Mouse (Mus musculus) CH12.LX (cell line): ENCODE measurements around the gene Tiam1. TPM values are rescaled to one million over a fixed set of nuclear protein-coding genes. Genes with fewer than 3 reads are reported as not detected.

Experiments used
- DNase-seq: peaks from one replicate; pipeline ENCODE4 v3.0.0-alpha.2; 2013; ENCODE audit errors: extremely low read depth
- H3K27ac ChIP-seq: 2 replicates; pipeline ENCODE4 v1.5.1; 2012; ENCODE audit warnings: low read depth, mild to moderate bottlenecking, control low read depth, moderate library complexity; ENCODE audit not compliant: insufficient read depth
- H3K27me3 ChIP-seq: replicated peaks from 2 replicates; pipeline ENCODE3; 2012; ENCODE audit warnings: inconsistent platforms
- H3K36me3 ChIP-seq, 2 experiments: replicated peaks in 1 of 2; 2 replicates each; pipeline versions ENCODE3 to v1.6.1; 2012; ENCODE audit warnings: inconsistent platforms in 1 of 2, low read length in 1 of 2, mild to moderate bottlenecking in 1 of 2, mixed read lengths in 1 of 2, moderate library complexity in 1 of 2; ENCODE audit not compliant: control insufficient read depth in 1 of 2, insufficient read depth in 1 of 2
- H3K4me1 ChIP-seq, 2 experiments: 2 replicates each; pipeline ENCODE4 v1.6.1; 2012; ENCODE audit warnings: inconsistent platforms in 1 of 2, moderate library complexity in 1 of 2; ENCODE audit not compliant: insufficient read depth in 2 of 2, control insufficient read depth in 1 of 2
- H3K4me2 ChIP-seq: 2 replicates; pipeline ENCODE4 v1.6.1; 2012; ENCODE audit warnings: low read depth, mild to moderate bottlenecking, control low read depth; ENCODE audit not compliant: poor library complexity, insufficient read depth, severe bottlenecking
- H3K4me3 ChIP-seq, 3 experiments: fragments of 150-350 bp in 1 of 3; sonication (generic) in 1 of 3; replicated peaks in 1 of 3; 2 replicates each; pipeline versions ENCODE3 to v1.5.1; 2011 to 2012; ENCODE audit warnings: low read depth in 2 of 3, low read length in 2 of 3, mild to moderate bottlenecking in 2 of 3, moderate library complexity in 2 of 3, control low read depth in 1 of 3, improper control_type of control experiment in 1 of 3, inconsistent platforms in 1 of 3, mixed read lengths in 1 of 3; ENCODE audit not compliant: poor library complexity in 1 of 3
- H3K79me2 ChIP-seq: replicated peaks from 2 replicates; pipeline ENCODE4 v1.6.1; 2012; ENCODE audit warnings: mild to moderate bottlenecking, moderate library complexity; ENCODE audit not compliant: control insufficient read depth, poor library complexity, insufficient read depth, severe bottlenecking; ENCODE audit errors: extremely low read depth
- H3K9ac ChIP-seq: 2 replicates; pipeline ENCODE4 v1.6.1; 2012; ENCODE audit warnings: low read depth, mild to moderate bottlenecking, control low read depth, moderate library complexity; ENCODE audit not compliant: insufficient read depth
- H3K9me3 ChIP-seq: replicated peaks from 2 replicates; pipeline ENCODE3; 2012; ENCODE audit warnings: low read length, inconsistent platforms, mixed read lengths
- E2F4 ChIP-seq: IDR thresholded peaks from 2 replicates; pipeline ENCODE4 v1.6.1; 2011; ENCODE audit warnings: low read depth, low read length, improper control_type of control experiment; ENCODE audit not compliant: insufficient replicate concordance
- GABPA ChIP-seq: IDR thresholded peaks from 2 replicates; pipeline ENCODE4 v1.6.1; 2012; ENCODE audit warnings: low read depth, low read length, improper control_type of control experiment, inconsistent platforms; ENCODE audit not compliant: insufficient replicate concordance
- HCFC1 ChIP-seq: IDR thresholded peaks from 2 replicates; pipeline ENCODE4 v1.6.1; 2012; ENCODE audit warnings: low read depth, mild to moderate bottlenecking, inconsistent platforms, low read length, improper control_type of control experiment
- KAT2A ChIP-seq: IDR thresholded peaks from 2 replicates; pipeline ENCODE4 v1.6.1; 2012; ENCODE audit warnings: low read length, improper control_type of control experiment, inconsistent platforms; ENCODE audit not compliant: insufficient replicate concordance
- MAX ChIP-seq: IDR thresholded peaks from 2 replicates; pipeline ENCODE4 v1.6.1; 2011; ENCODE audit warnings: low read length, improper control_type of control experiment
- MEF2A ChIP-seq: IDR thresholded peaks from 2 replicates; pipeline ENCODE4 v1.6.1; 2014; ENCODE audit warnings: low read depth, mild to moderate bottlenecking, inconsistent platforms, low read length, improper control_type of control experiment, borderline replicate concordance
- NELFE ChIP-seq: IDR thresholded peaks from 2 replicates; pipeline ENCODE4 v1.6.1; 2011; ENCODE audit warnings: low read depth, low read length, improper control_type of control experiment
- NRF1 ChIP-seq: IDR thresholded peaks from 2 replicates; pipeline ENCODE4 v1.6.1; 2014; ENCODE audit warnings: low read depth, mild to moderate bottlenecking, inconsistent platforms, low read length, improper control_type of control experiment, moderate library complexity
- PAX5 ChIP-seq: IDR thresholded peaks from 2 replicates; pipeline ENCODE4 v1.6.1; 2012; ENCODE audit warnings: low read length, inconsistent platforms, mixed read lengths
- POLR2A ChIP-seq: IDR thresholded peaks from 2 replicates; pipeline ENCODE4 v1.6.1; 2011; ENCODE audit warnings: low read depth, mild to moderate bottlenecking, improper control_type of control experiment, low read length
- POLR2AphosphoS2 ChIP-seq: IDR thresholded peaks from 2 replicates; pipeline ENCODE4 v1.6.1; 2011; ENCODE audit warnings: low read depth, low read length, improper control_type of control experiment
- RAD21 ChIP-seq: IDR thresholded peaks from 2 replicates; pipeline ENCODE4 v1.6.1; 2011; ENCODE audit warnings: low read depth, mild to moderate bottlenecking, low read length, improper control_type of control experiment, moderate library complexity
- RCOR1 ChIP-seq: conservative IDR thresholded peaks from 2 replicates; pipeline ENCODE4 v1.6.1; 2012; ENCODE audit warnings: low read depth, mild to moderate bottlenecking, inconsistent platforms, low read length, improper control_type of control experiment
- SIN3A ChIP-seq: IDR thresholded peaks from 2 replicates; pipeline ENCODE4 v1.6.1; 2012; ENCODE audit warnings: low read length, improper control_type of control experiment, inconsistent platforms
- SMC3 ChIP-seq: IDR thresholded peaks from 2 replicates; pipeline ENCODE4 v1.6.1; 2011; ENCODE audit warnings: low read depth, low read length, improper control_type of control experiment
- TBP ChIP-seq: conservative IDR thresholded peaks from 2 replicates; pipeline ENCODE4 v1.6.1; 2011; ENCODE audit warnings: low read depth, low read length, improper control_type of control experiment
- USF2 ChIP-seq: conservative IDR thresholded peaks from 2 replicates; pipeline ENCODE4 v1.6.1; 2011; ENCODE audit warnings: low read depth, low read length, improper control_type of control experiment
- ZC3H11A ChIP-seq: IDR thresholded peaks from 2 replicates; pipeline ENCODE4 v1.6.1; 2012; ENCODE audit warnings: low read depth, mild to moderate bottlenecking, inconsistent platforms, low read length, improper control_type of control experiment
- dilution Hi-C: fragments of 300-500 bp; cut with MboI; formaldehyde crosslinking; loops from 2 replicates; pipeline ENCODE4 v1.14.3; 2020; ENCODE audit warnings: low sequenced_read_pairs; ENCODE audit not compliant: extremely low pct_unique_long_range_greater_than_20kb, extremely low pct_ligation_motif_present
- in situ Hi-C: fragments of 300-500 bp; cut with MboI; formaldehyde crosslinking; loops from 3 replicates; pipeline ENCODE4 v1.14.3; 2019; ENCODE audit warnings: low sequenced_read_pairs, low pct_ligation_motif_present, low pct_unique_long_range_greater_than_20kb, mixed read lengths
- polyA plus RNA-seq: library from polyadenylated mRNA; unstranded; fragments of >175 nt; gene quantifications from 2 replicates; pipeline ENCODE4 v1.2.1, GENCODE M21; 2012; ENCODE audit warnings: low read depth; ENCODE audit not compliant: insufficient read length
- total RNA-seq, 2 experiments: library from RNA; depleted of rRNA; stranded (reverse); fragments of 300-350 nt in 1 of 2; fragments of >200 nt in 1 of 2; gene quantifications; 2 replicates each; pipeline ENCODE4 v1.2.3; 2012 to 2014

The Tiam1 gene
- total and polyA plus RNA-seq, 3 experiments: 0.03 to 0.40 (median 0.04) TPM

DNA sequence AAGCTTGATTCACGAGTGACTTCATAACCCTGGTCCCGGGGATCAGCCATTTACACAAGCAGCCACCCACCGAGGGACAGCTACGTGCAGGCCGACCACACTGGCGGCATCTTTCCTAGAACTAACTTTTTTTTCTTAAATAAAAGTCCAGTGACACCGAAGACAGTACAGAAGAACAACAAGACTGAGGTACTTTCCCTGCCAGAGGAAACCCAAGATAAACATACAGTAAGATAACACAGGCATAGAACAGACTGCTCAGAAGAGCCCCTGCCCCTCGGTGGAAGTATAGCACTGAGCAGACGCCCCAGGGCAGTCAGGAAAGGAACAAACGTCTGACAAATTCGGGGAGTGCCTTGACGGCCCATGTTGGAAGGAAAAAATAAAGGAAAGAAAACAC, 317.7 kb downstream of the Tiam1 start:
- no peak overlapping the region for H3K9ac ChIP-seq
- H3K79me2 ChIP-seq: no peaks in the 10 kb centered on the region
- no peak overlapping the region for H3K4me3 ChIP-seq
- no peaks in the 10 kb centered on the region for H3K4me1 ChIP-seq
- no peak overlapping the region for H3K4me2 ChIP-seq
- peaks cover 57% of the 10 kb centered on the region for H3K9me3 ChIP-seq
- no peaks in the 10 kb centered on the region for H3K27me3 ChIP-seq
- no peak for DNase-seq
- H3K27ac ChIP-seq: no peak overlapping the region
- in situ Hi-C loops: loop anchor here (5.0 kb wide), 1 partner anchor 54 kb away; no protein-coding TSS in a partner anchor
- no peaks in the 10 kb centered on the region for H3K36me3 ChIP-seq
- dilution Hi-C loops: no loop called here
- TF ChIP-seq MEF2A: no peak
- no peak for TF ChIP-seq NRF1
- no peak for TF ChIP-seq NELFE
- no peak for TF ChIP-seq TBP
- TF ChIP-seq ZC3H11A: no peak
- no peak for TF ChIP-seq POLR2A
- no peak for TF ChIP-seq E2F4
- no peak for TF ChIP-seq POLR2AphosphoS2
- TF ChIP-seq SIN3A: no peak

GRCm38 (mm10) chr16:89822882-89823281, 320.7 kb downstream of the Tiam1 start:
- no peak overlapping the region for H3K27ac ChIP-seq
- no peak overlapping the region for H3K9ac ChIP-seq
- H3K4me2 ChIP-seq: no peak overlapping the region
- dilution Hi-C loops: no loop called here
- H3K36me3 ChIP-seq: no peaks in the 10 kb centered on the region
- in situ Hi-C loops: no loop called here
- no peaks in the 10 kb centered on the region for H3K79me2 ChIP-seq
- TF ChIP-seq PAX5 (no peak), RAD21 (no peak), NRF1 (no peak)
- H3K4me1 ChIP-seq: no peaks in the 10 kb centered on the region
- DNase-seq: no peak
- peaks cover 53% of the 10 kb centered on the region for H3K9me3 ChIP-seq
- H3K4me3 ChIP-seq: no peak overlapping the region
- H3K27me3 ChIP-seq: no peaks in the 10 kb centered on the region

- in situ Hi-C loops (no loop called here), dilution Hi-C loops (no loop called here)
- Histone ChIP-seq H3K36me3 (no peaks in the 10 kb centered on the region), H3K4me3 (no peak overlapping the region), H3K27ac (no peak overlapping the region), H3K4me1 (peaks cover 0 to 5% of the 10 kb centered on the region in 2 experiments; a peak in 1 of 4 replicates), H3K27me3 (no peaks in the 10 kb centered on the region), H3K4me2 (no peak overlapping the region), H3K9me3 (peaks cover 55% of the 10 kb centered on the region), H3K9ac (no peak overlapping the region), H3K79me2 (no peaks in the 10 kb centered on the region)
- no peak for DNase-seq
- TF ChIP-seq USF2: no peak
- no peak for TF ChIP-seq HCFC1
- no peak for TF ChIP-seq MAX
- no peak for TF ChIP-seq GABPA
- no peak for TF ChIP-seq NELFE
- no peak for TF ChIP-seq NRF1
- no peak for TF ChIP-seq KAT2A
- TF ChIP-seq SMC3: no peak
- no peak for TF ChIP-seq RCOR1
Observed at GRCm38 (mm10) chr16:89818661-89819060, 324.9 kb downstream of the Tiam1 start.
